Mouse (Mus musculus): ENCODE results near the gene Plcl2.

GRCm38 (mm10) chr17:50500806-50501205 is 8.4 kb upstream of the Plcl2 start:
- TF ChIP-seq CTCF (IDR thresholded peaks at IDR 0.05) (no peak), EP300 (IDR thresholded peaks at IDR 0.05) (no peak)
